Mouse (Mus musculus) CH12.LX (cell line): ENCODE results near the gene Nexn. TPM values are rescaled to one million over a fixed set of nuclear protein-coding genes. Genes with fewer than 3 reads are reported as not detected.
A peak's percentile ranks its signal among the peaks of the same experiment; 100 is the strongest.
"Not testable (repeated sequence)": the region's sequence is repeated elsewhere in the genome, so short reads cannot be mapped to it uniquely, and the experiment has no call there.

Source experiments
- DNase-seq: peaks from one replicate; pipeline ENCODE4 v3.0.0-alpha.2; 2013; ENCODE audit errors: extremely low read depth
- H3K27ac ChIP-seq: 2 replicates; pipeline ENCODE4 v1.5.1; 2012; ENCODE audit warnings: low read depth, mild to moderate bottlenecking, control low read depth, moderate library complexity; ENCODE audit not compliant: insufficient read depth
- H3K27me3 ChIP-seq: replicated peaks from 2 replicates; pipeline ENCODE3; 2012; ENCODE audit warnings: inconsistent platforms
- H3K36me3 ChIP-seq, 2 experiments: replicated peaks in 1 of 2; 2 replicates each; pipeline versions ENCODE3 to v1.6.1; 2012; ENCODE audit warnings: inconsistent platforms in 1 of 2, low read length in 1 of 2, mild to moderate bottlenecking in 1 of 2, mixed read lengths in 1 of 2, moderate library complexity in 1 of 2; ENCODE audit not compliant: control insufficient read depth in 1 of 2, insufficient read depth in 1 of 2
- H3K4me1 ChIP-seq, 2 experiments: 2 replicates each; pipeline ENCODE4 v1.6.1; 2012; ENCODE audit warnings: inconsistent platforms in 1 of 2, moderate library complexity in 1 of 2; ENCODE audit not compliant: insufficient read depth in 2 of 2, control insufficient read depth in 1 of 2
- H3K4me2 ChIP-seq: 2 replicates; pipeline ENCODE4 v1.6.1; 2012; ENCODE audit warnings: low read depth, mild to moderate bottlenecking, control low read depth; ENCODE audit not compliant: poor library complexity, insufficient read depth, severe bottlenecking
- H3K4me3 ChIP-seq, 3 experiments: fragments of 150-350 bp in 1 of 3; sonication (generic) in 1 of 3; replicated peaks in 1 of 3; 2 replicates each; pipeline versions ENCODE3 to v1.5.1; 2011 to 2012; ENCODE audit warnings: low read depth in 2 of 3, low read length in 2 of 3, mild to moderate bottlenecking in 2 of 3, moderate library complexity in 2 of 3, control low read depth in 1 of 3, improper control_type of control experiment in 1 of 3, inconsistent platforms in 1 of 3, mixed read lengths in 1 of 3; ENCODE audit not compliant: poor library complexity in 1 of 3
- H3K79me2 ChIP-seq: replicated peaks from 2 replicates; pipeline ENCODE4 v1.6.1; 2012; ENCODE audit warnings: mild to moderate bottlenecking, moderate library complexity; ENCODE audit not compliant: control insufficient read depth, poor library complexity, insufficient read depth, severe bottlenecking; ENCODE audit errors: extremely low read depth
- H3K9ac ChIP-seq: 2 replicates; pipeline ENCODE4 v1.6.1; 2012; ENCODE audit warnings: low read depth, mild to moderate bottlenecking, control low read depth, moderate library complexity; ENCODE audit not compliant: insufficient read depth
- H3K9me3 ChIP-seq: replicated peaks from 2 replicates; pipeline ENCODE3; 2012; ENCODE audit warnings: low read length, inconsistent platforms, mixed read lengths
- CHD1 ChIP-seq: IDR thresholded peaks from 2 replicates; pipeline ENCODE4 v1.6.1; 2012; ENCODE audit warnings: low read depth, low read length, improper control_type of control experiment, inconsistent platforms
- E2F4 ChIP-seq: IDR thresholded peaks from 2 replicates; pipeline ENCODE4 v1.6.1; 2011; ENCODE audit warnings: low read depth, low read length, improper control_type of control experiment; ENCODE audit not compliant: insufficient replicate concordance
- ELF1 ChIP-seq: IDR thresholded peaks from 2 replicates; pipeline ENCODE4 v1.6.1; 2014; ENCODE audit warnings: low read depth, mild to moderate bottlenecking, inconsistent platforms, low read length, improper control_type of control experiment
- ETS1 ChIP-seq: conservative IDR thresholded peaks from 2 replicates; pipeline ENCODE4 v1.6.1; 2012; ENCODE audit warnings: low read depth, mild to moderate bottlenecking, inconsistent platforms, low read length, improper control_type of control experiment, moderate library complexity
- KAT2A ChIP-seq: IDR thresholded peaks from 2 replicates; pipeline ENCODE4 v1.6.1; 2012; ENCODE audit warnings: low read length, improper control_type of control experiment, inconsistent platforms; ENCODE audit not compliant: insufficient replicate concordance
- MAZ ChIP-seq: IDR thresholded peaks from 2 replicates; pipeline ENCODE4 v1.6.1; 2012; ENCODE audit warnings: low read depth, mild to moderate bottlenecking, inconsistent platforms, low read length, improper control_type of control experiment, moderate library complexity
- MEF2A ChIP-seq: IDR thresholded peaks from 2 replicates; pipeline ENCODE4 v1.6.1; 2014; ENCODE audit warnings: low read depth, mild to moderate bottlenecking, inconsistent platforms, low read length, improper control_type of control experiment, borderline replicate concordance
- MXI1 ChIP-seq: IDR thresholded peaks from 2 replicates; pipeline ENCODE4 v1.6.1; 2011; ENCODE audit warnings: mild to moderate bottlenecking, low read depth, low read length, improper control_type of control experiment
- NELFE ChIP-seq: IDR thresholded peaks from 2 replicates; pipeline ENCODE4 v1.6.1; 2011; ENCODE audit warnings: low read depth, low read length, improper control_type of control experiment
- POLR2A ChIP-seq: IDR thresholded peaks from 2 replicates; pipeline ENCODE4 v1.6.1; 2011; ENCODE audit warnings: low read depth, mild to moderate bottlenecking, improper control_type of control experiment, low read length
- RAD21 ChIP-seq: IDR thresholded peaks from 2 replicates; pipeline ENCODE4 v1.6.1; 2011; ENCODE audit warnings: low read depth, mild to moderate bottlenecking, low read length, improper control_type of control experiment, moderate library complexity
- SMC3 ChIP-seq: IDR thresholded peaks from 2 replicates; pipeline ENCODE4 v1.6.1; 2011; ENCODE audit warnings: low read depth, low read length, improper control_type of control experiment
- TBP ChIP-seq: conservative IDR thresholded peaks from 2 replicates; pipeline ENCODE4 v1.6.1; 2011; ENCODE audit warnings: low read depth, low read length, improper control_type of control experiment
- UBTF ChIP-seq: IDR thresholded peaks from 2 replicates; pipeline ENCODE4 v1.6.1; 2012; ENCODE audit warnings: low read depth, mild to moderate bottlenecking, inconsistent platforms, low read length, improper control_type of control experiment, moderate library complexity
- USF1 ChIP-seq: IDR thresholded peaks from 2 replicates; pipeline ENCODE4 v1.6.1; 2014; ENCODE audit warnings: low read depth, mild to moderate bottlenecking, inconsistent platforms, low read length, improper control_type of control experiment
- USF2 ChIP-seq: conservative IDR thresholded peaks from 2 replicates; pipeline ENCODE4 v1.6.1; 2011; ENCODE audit warnings: low read depth, low read length, improper control_type of control experiment
- ZMIZ1 ChIP-seq: IDR thresholded peaks from 2 replicates; pipeline ENCODE4 v1.6.1; 2012; ENCODE audit warnings: low read depth, mild to moderate bottlenecking, inconsistent platforms, low read length, improper control_type of control experiment
- dilution Hi-C: fragments of 300-500 bp; cut with MboI; formaldehyde crosslinking; loops from 2 replicates; pipeline ENCODE4 v1.14.3; 2020; ENCODE audit warnings: low sequenced_read_pairs; ENCODE audit not compliant: extremely low pct_unique_long_range_greater_than_20kb, extremely low pct_ligation_motif_present
- in situ Hi-C: fragments of 300-500 bp; cut with MboI; formaldehyde crosslinking; loops from 3 replicates; pipeline ENCODE4 v1.14.3; 2019; ENCODE audit warnings: low sequenced_read_pairs, low pct_ligation_motif_present, low pct_unique_long_range_greater_than_20kb, mixed read lengths
- polyA plus RNA-seq: library from polyadenylated mRNA; unstranded; fragments of >175 nt; gene quantifications from 2 replicates; pipeline ENCODE4 v1.2.1, GENCODE M21; 2012; ENCODE audit warnings: low read depth; ENCODE audit not compliant: insufficient read length
- total RNA-seq, 2 experiments: library from RNA; depleted of rRNA; stranded (reverse); fragments of 300-350 nt in 1 of 2; fragments of >200 nt in 1 of 2; gene quantifications; 2 replicates each; pipeline ENCODE4 v1.2.3; 2012 to 2014

The Nexn gene
- total and polyA plus RNA-seq, 3 experiments, result 0.08 to 0.17 TPM; not detected in 1

DNA sequence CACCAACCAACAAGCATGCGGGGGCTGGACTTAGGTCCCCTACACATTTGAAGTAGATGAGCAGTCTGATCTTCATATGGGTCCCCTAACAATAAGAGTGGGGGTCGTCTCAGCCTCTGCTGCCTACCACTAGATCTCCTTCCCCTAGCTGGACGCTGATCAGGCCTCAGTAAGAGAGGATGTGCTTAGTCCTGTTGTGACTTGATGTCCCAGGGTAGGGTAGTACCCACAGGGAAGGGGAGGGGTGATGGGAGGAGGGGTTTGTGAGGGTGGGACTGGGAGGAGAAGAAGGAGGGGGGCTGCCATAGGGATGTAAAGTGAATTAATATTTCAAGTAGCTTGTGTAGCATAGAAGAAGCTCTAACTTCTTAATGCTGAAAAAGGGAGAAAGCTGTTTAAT is 67.0 kb downstream of the Nexn start:
- Histone ChIP-seq H3K36me3 (no peaks in the 10 kb centered on the region), H3K4me1 (peaks cover 5 to 14% of the 10 kb centered on the region in 2 experiments), H3K27me3 (peaks cover 2% of the 10 kb centered on the region), H3K27ac (no peak overlapping the region), H3K9me3 (no peaks in the 10 kb centered on the region), H3K79me2 (no peaks in the 10 kb centered on the region), H3K9ac (no peak overlapping the region), H3K4me3 (no peak overlapping the region), H3K4me2 (no peak overlapping the region)
- no peak for DNase-seq
- dilution Hi-C loops, result no loop called here
- in situ Hi-C loops, result no loop called here
- TF ChIP-seq MAZ, result no peak
- no peak for TF ChIP-seq TBP
- TF ChIP-seq NELFE, result no peak
- TF ChIP-seq ELF1, result no peak
- TF ChIP-seq ETS1, result no peak
- no peak for TF ChIP-seq MEF2A
- no peak for TF ChIP-seq USF2
- no peak for TF ChIP-seq MXI1
- no peak for TF ChIP-seq POLR2A
- no peak for TF ChIP-seq E2F4
- no peak for TF ChIP-seq UBTF
- TF ChIP-seq KAT2A, result no peak
- no peak for TF ChIP-seq SMC3
- no peak for TF ChIP-seq ZMIZ1
- no peak for TF ChIP-seq CHD1
- no peak for TF ChIP-seq USF1
- no peak for TF ChIP-seq RAD21

DNA sequence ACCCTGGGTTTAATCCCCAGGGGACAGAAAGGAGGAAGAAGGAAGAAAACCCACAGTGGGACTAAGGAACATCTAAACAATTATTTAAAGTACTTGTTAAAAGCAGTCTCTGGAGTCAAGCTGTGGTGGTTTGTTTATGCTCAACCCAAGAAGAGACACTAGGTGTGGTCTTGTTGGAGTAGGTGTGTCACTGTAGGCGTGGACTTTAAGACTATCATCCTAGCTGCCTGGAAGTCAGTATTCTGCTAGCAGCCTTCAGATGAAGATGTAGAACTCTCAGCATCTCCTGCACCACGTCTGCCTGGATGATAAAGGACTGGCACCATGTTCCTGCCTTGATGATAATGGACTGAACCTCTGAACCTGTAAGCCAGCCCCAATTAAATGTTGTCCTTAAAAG is 68.9 kb downstream of the Nexn start:
- DNase-seq, result peak; percentile 47
- dilution Hi-C loops, H3K27me3 ChIP-seq, H3K36me3 ChIP-seq, H3K27ac ChIP-seq, H3K9me3 ChIP-seq, H3K79me2 ChIP-seq, H3K9ac ChIP-seq, H3K4me3 ChIP-seq, in situ Hi-C loops: not testable (repeated sequence)
- Histone ChIP-seq H3K4me1 (peaks cover 5 to 18% of the 10 kb centered on the region in 2 experiments), H3K4me2 (peak overlapping the region; percentile 13; the same call in 1 of the 2 replicates)
